Mouse (Mus musculus): ENCODE measurements around the gene Carmil2. TPM values are rescaled to one million over a fixed set of nuclear protein-coding genes. Genes with fewer than 3 reads are reported as not detected.

The Carmil2 gene
- total RNA-seq, 2 experiments from 2014 or later, result 2.1 to 3.4 TPM

GRCm38 (mm10) chr8:105694051-105694799 is 8.2 kb downstream of the Carmil2 start:
- no peak for ATAC-seq (replicated peaks; ENCODE audit: poor library complexity, severe bottlenecking)

DNA sequence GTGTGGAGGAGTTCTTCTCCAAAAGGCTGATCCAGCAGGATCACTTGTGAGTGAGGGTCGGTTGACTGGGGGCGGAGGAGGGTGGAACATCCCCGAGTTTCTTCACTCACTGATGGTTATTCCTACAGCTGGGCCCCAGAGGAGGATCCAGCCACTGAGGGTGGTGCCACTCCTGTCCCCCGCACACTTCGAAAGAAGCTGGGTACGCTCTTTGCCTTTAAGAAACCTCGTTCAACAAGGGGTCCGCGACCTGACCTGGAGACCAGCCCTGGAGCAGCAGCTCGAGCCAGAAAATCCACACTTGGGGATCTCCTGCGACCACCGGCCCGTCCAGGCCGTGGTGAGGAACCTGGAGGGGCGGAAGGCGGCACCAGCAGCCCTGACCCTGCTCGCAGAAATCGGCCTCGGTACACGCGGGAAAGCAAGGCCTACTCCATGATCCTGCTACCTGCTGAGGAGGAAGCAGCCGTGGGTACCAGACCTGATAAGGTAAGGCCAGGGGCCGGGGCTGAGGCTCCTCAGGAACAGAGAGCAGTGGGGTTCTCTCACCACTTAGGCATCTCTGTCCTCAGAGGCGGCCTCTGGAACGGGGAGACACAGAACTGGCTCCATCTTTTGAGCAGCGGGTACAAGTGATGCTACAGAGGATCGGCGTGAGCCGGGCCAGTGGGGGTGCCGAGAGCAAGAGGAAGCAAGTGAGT is 9.2 kb downstream of the Carmil2 start:
- ATAC-seq (replicated peaks; ENCODE audit: poor library complexity, severe bottlenecking), result no peak

DNA sequence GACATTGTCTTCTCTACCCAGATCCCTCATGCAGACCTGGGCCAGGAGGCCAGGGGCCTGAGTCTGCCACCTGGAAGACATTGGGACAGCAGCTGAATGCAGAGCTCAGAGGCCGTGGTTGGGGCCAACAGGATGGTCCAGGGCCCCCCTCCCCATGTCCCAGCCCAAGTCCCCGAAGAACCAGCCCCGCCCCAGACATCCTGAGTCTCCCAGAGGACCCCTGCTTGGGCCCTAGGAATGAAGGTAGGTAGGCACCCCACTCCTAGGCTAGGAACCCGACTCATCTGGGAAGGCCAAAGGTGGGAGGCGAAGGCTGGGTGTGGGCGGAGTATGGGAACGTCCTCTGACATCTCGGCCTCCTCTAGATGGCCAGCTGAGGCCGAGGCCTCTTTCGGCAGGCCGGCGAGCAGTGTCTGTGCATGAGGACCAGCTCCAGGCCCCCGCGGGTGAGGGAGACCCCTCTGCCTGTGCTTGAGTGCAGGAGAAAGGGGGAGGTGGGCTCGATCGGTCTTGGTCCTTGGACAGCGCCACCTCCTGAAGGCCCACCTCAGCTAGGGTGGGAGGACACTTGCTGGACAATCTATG is 11.2 kb downstream of the Carmil2 start:
- ATAC-seq (replicated peaks; ENCODE audit: poor library complexity, severe bottlenecking), result no peak

- no peak for ATAC-seq (replicated peaks; ENCODE audit: poor library complexity, severe bottlenecking)
Observed at GRCm38 (mm10) chr8:105698734-105699133, 12.7 kb downstream of the Carmil2 start.

DNA sequence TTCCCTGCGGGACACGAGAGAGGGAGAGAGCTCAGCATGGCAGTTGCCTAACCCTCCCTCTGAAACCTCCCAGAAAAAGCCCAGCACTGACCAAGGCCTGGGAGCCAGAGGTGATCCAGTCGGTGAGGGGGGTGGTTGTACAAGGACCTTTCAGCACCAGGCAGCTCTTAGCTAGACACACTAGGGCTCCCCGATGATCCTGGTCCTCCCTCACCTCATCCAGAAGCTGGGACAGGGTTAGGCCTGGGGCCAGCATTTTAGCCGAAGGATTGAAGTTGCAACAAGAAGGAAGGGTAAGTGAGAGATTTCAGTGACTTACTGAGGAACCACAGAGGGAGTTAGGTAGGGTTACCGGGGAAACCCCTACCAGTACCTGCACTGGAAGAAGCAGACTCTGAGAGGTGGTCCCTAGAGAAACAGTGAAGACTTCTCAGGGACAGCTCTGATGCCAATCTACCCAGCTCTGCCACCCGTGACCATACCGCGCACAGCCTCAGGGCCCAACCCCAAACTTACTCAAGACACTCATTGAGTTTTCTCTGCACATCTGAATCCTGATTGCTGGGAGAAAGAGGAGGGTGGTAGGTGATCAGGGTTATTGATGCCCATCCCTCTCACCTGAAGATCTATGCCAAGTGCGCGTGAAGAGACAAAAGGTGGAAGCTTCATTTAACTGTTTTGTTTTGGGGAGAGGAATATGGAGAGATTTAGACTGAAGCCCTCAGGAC is 13.6 kb downstream of the Carmil2 start:
- ATAC-seq (replicated peaks; ENCODE audit: poor library complexity, severe bottlenecking), result no peak

GRCm38 (mm10) chr8:105700566-105700965 is 14.5 kb downstream of the Carmil2 start:
- ATAC-seq (replicated peaks; ENCODE audit: poor library complexity, severe bottlenecking), result peak; percentile 72

DNA sequence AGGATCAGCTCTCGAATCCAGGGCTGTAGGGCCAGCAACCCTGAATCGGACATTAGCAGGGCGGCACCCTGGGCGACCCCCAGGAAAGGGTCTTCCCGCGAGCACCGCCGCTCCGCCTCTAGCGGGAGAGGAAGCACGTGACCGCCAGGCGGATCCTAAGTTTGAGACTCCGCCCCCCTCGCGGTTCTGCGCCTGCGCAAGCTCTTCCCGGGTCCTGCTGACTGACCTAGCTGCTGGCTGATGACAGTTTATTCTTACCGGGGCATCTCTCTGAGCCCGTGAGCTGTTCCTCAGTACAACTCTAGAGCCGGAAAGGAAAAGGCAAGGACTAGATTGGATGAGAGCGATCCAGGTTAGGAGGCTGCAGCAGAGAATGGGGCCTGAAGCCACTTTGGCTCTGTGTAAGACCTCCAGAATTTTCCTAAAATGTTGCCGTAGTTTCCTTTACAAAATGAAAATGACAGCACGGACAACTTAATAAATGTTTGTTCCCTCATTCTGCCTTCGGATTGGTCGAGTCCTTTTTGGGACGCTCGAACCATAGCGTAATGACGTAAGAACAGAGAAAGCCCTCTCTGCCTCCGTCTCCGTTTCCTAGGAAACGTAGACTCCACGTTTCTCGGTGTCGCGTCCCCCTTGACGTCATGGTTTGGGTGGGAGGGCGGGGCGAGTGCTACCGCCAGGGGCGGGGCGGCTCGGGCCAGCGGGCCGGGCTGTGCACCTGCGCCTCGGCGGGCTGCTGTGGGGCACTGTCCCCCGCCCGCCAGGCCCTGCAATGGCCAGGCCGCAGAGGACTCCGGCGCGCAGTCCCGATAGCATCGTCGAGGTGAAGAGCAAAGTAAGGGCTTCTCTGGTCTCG is 15.1 kb downstream of the Carmil2 start, which contains the start of the genes Acd and Pard6a:
TSS of gene Acd (minus strand) at position 137 of the 859 bp plus-strand sequence.
TSS of gene Pard6a (plus strand) at position 183 of the 859 bp plus-strand sequence.
- peak; percentile 65 for ATAC-seq (replicated peaks; ENCODE audit: poor library complexity, severe bottlenecking)

DNA sequence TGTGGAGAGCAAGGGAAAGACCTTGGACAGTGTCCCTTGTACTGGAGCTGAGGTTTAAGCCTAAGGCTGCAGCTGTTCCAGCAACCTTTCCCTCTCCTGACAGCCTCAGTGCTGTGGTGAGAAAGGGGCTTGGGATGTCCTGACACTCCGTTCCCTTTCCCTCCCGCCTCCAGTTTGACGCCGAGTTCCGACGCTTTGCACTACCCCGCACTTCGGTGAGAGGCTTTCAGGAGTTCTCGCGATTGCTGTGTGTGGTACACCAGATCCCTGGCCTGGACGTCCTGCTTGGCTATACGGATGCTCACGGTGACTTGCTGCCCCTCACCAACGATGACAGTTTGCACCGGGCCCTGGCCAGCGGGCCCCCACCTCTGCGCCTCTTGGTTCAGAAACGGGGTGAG is 15.9 kb downstream of the Carmil2 start:
- no peak for ATAC-seq (replicated peaks; ENCODE audit: poor library complexity, severe bottlenecking)

DNA sequence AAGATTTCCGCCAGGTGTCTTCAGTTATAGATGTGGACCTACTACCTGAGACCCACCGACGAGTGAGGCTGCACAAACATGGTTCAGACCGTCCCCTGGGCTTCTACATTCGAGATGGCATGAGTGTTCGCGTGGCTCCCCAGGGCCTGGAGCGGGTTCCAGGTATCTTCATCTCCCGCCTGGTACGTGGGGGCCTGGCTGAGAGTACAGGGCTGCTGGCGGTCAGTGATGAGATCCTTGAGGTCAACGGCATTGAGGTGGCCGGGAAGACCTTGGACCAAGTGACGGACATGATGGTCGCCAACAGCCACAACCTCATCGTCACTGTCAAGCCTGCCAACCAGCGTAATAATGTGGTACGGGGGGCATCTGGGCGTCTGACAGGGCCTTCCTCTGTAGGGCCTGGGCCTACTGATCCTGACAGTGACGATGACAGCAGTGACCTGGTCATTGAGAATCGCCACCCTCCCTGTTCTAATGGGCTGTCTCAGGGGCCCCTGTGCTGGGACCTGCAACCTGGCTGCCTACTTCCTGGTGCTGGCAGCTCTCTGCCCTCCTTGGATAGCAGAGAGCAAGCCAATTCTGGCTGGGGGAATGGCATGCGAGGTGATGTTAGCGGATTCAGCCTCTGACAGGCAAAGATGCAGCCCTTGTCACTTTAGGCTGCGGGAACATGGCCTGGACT is 16.8 kb downstream of the Carmil2 start:
- no peak for ATAC-seq (replicated peaks; ENCODE audit: poor library complexity, severe bottlenecking)

DNA sequence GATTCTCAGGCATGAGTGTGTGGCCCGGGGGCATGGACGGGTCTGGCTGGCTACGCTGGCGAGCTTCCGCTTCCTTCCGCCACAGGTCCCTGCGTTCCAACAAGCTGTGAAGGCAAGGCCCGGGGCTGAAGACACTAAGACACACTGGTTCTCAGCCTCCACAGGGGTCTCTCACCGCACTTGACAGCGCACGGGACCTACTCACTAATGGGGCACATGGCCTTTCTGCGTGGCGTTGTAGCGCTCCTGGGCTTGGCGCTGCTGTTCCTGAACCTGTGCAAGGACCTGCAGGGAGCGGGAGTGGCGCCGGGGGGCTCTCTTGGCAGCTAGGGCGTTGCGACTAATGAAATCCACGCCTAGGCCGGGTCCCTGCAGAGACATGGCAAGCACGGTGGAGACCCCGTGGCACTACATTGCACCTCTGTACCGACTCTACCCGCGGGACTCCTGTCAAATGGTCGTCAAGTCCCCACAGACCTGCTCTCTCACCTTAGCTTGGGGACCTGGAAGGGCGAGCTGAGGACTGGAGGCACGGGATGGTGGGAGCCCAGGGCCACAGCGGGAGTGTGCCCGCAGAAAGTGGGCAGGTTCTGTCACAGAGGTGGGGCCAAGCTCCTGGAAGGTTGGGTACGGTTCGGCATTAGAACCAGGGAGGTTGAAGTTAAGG is 18.2 kb downstream of the Carmil2 start:
- no peak for ATAC-seq (replicated peaks; ENCODE audit: poor library complexity, severe bottlenecking)

GRCm38 (mm10) chr8:105704955-105705354 is 18.9 kb downstream of the Carmil2 start:
- ATAC-seq (replicated peaks; ENCODE audit: poor library complexity, severe bottlenecking), result no peak

DNA sequence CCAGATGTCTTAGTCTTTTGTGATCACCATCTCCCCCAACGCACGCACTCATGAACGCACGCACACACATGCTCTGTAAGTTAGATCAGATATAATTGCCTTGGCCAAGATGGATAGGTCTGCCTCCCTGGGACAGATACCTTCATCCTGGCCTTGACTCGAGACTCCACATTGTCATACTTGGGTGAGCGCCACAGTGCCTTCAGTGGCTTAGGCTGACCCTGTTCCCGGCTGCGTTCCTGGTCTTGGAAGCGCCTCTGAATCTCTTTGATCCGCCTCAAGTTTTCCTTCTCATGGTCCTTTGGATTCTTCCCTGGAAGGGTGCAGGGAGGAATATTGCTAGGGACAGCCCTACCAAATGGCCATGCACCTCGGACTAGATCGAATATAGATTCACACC is 20.4 kb downstream of the Carmil2 start:
- no peak for ATAC-seq (replicated peaks; ENCODE audit: poor library complexity, severe bottlenecking)

DNA sequence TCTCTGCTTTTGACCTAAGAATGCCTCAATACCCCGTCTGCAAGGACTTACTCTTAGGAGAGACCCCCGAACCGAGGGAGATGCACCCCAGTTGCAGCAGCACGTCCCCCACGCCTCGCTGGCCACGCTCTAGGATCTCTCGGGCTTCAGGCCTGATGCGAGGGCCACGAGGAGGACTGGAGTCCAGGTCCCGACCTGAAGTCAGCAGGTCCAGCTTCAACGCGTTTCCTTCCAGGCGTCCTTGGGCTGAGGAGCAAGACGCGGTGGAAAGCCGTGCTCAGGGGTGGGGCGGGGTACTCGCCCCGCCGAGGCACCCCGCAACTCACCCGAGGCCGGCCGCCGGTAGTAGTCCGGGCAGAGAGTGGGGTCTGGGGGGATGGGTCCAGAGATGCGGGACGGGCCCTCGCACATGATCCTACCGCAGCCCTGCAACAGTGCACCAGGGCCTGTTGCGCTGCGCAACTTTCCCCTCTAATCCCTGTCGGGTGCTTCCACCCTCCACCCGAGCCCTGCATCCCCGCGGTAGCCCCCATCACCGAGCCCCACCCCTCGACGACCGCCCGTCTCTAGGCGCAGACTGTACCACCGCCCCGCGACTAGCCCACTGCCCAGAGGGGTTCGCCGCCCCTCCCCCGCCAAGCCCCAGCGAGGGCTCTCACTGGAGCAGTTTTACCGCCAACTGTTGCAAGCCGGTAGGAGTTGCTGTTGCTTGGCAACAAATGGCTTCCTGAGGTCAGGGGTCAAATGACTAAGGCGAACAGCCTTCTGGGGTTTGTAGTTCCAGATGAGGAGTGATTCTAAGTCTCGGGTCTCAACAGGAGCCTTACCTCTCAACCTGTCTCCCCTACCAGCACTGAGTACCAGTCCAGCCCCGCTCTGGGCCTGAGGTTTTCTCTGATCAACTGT is 21.7 kb downstream of the Carmil2 start, which contains the start of the genes 4933405L10Rik and Enkd1:
TSS of gene 4933405L10Rik (plus strand) at position 158 of the 906 bp plus-strand sequence.
TSS of gene Enkd1 (minus strand) at position 713 of the 906 bp plus-strand sequence.
- peak; percentile 90 for ATAC-seq (replicated peaks; ENCODE audit: poor library complexity, severe bottlenecking)

DNA sequence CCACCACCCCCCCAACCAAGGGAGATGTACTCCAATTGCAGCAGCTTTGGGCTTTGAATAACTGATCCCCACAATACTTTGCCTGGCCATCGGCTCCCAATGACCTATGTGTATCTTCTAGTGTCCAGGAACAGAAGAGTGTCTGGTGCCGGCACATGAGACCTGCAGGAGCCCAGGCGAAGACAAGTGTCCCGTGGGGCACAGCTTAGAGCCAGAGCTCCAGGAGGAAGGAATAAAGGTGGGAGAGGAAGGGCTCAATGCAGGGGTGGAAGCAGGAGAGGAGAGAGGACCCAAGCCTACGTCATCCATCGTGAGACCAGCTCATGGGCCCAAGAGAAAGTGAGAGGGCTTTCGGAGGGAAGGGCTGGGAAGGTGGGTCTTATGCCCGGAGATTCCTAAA is 22.6 kb downstream of the Carmil2 start:
- ATAC-seq (replicated peaks; ENCODE audit: poor library complexity, severe bottlenecking), result no peak

DNA sequence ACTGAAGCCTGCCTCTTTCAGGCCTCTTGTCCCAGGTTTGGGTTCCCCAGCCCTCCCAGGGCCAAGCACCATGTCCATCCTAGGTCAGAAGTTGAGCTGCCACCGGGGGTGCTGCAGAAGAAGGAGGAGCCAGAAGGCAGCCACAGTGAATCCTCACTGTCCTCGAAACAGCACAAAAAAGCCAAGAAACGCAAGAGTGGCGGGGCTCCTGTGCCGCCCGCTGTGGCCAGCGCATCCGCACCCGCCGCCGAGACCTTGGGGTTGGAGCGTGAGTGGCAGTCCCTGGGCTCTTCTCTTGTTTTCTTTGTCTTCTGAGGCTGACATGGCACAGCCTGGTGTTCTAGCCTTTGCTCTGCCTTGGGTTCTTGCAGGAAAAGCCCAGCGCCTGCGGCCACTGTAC is 23.2 kb downstream of the Carmil2 start:
- ATAC-seq (replicated peaks; ENCODE audit: poor library complexity, severe bottlenecking), result no peak

DNA sequence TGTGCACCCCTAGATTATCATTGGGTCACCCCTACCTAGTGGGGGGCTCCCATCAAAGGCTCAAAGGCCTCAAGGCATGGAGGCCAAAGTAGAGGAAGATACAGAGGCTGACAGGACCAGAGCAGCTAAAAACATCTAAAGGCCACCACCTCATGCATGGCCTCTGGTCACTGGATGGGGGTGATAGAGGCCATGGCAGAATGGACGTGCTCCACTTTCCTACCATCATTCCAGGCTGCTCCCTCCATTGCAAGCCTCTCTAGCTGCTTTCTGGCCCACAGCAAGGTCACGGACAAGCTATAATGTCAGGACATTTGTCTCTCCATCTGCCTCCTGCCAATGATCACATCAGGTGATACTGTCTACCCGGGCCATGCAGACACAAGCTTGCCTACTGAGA is 26.2 kb downstream of the Carmil2 start:
- ATAC-seq (replicated peaks; ENCODE audit: poor library complexity, severe bottlenecking), result no peak

DNA sequence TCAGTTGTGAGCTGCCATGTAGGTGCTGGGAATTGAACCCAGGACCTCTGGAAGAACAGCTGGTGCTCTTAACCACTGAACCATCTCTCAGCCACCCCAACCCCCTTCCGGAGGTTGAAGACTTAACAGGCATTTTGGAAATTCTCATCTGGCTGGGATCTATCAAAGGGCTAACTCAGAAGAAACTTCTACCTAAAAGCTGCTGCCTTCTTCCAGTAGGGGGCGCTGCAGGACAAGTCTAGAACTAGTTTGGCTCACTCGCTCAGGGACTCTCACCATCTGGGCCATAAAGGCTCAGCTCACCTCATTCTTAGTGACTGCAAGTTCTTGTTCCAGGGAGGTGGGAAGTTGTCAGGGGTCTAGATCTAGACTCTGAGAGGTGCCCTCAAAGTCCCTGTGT is 28.1 kb downstream of the Carmil2 start:
- peak; percentile 69 for ATAC-seq (replicated peaks; ENCODE audit: poor library complexity, severe bottlenecking)

Data from granulocyte monocyte progenitor cell, adult 5-6 weeks (primary cell).